Mouse (Mus musculus) layer of hippocampus, postnatal 14 days (tissue): ENCODE measurements around the gene Zcwpw1. TPM values are rescaled to one million over a fixed set of nuclear protein-coding genes. Genes with fewer than 3 reads are reported as not detected.
A peak's percentile ranks its signal among the peaks of the same experiment; 100 is the strongest.

Source experiments
- DNase-seq, 2 experiments: peaks; one replicate each; pipeline ENCODE4 v3.0.0; 2021 to 2022; ENCODE audit warnings: low spot score in 2 of 2, mixed read lengths in 1 of 2
- total RNA-seq, 2 experiments: library from RNA; stranded (reverse); gene quantifications; 2 replicates each; pipeline ENCODE4 v1.2.3; 2021

The Zcwpw1 gene
- total RNA-seq, 2 experiments from 2014 or later, result 5.0 to 5.7 TPM

- no peak for DNase-seq
Observed at GRCm38 (mm10) chr5:137783901-137784540, 3.6 kb upstream of the Zcwpw1 start.

- no peak for DNase-seq
Observed at GRCm38 (mm10) chr5:137784546-137784945, 3.1 kb upstream of the Zcwpw1 start.

GRCm38 (mm10) chr5:137785164-137786031 is 2.2 kb upstream of the Zcwpw1 start:
- peak in 1 of 2 experiments; percentile 37 for DNase-seq

GRCm38 (mm10) chr5:137786109-137786942 is 1.3 kb upstream of the Zcwpw1 start:
- peak; percentile 99 for DNase-seq

GRCm38 (mm10) chr5:137788171-137788570 is 573 bp downstream of the Zcwpw1 start:
- DNase-seq, result no peak

- DNase-seq, result no peak
Observed at GRCm38 (mm10) chr5:137788946-137789531, 1.4 kb downstream of the Zcwpw1 start.

- DNase-seq, result no peak
Observed at GRCm38 (mm10) chr5:137791553-137791952, 4.0 kb downstream of the Zcwpw1 start.

- no peak for DNase-seq
Observed at GRCm38 (mm10) chr5:137796606-137797005, 9.0 kb downstream of the Zcwpw1 start.

- no peak for DNase-seq
Observed at GRCm38 (mm10) chr5:137800917-137801316, 13.3 kb downstream of the Zcwpw1 start.

- DNase-seq, result no peak
Observed at GRCm38 (mm10) chr5:137806158-137806557, 18.6 kb downstream of the Zcwpw1 start.

- DNase-seq, result no peak
Observed at GRCm38 (mm10) chr5:137808316-137808715, 20.7 kb downstream of the Zcwpw1 start.

- DNase-seq, result no peak
Observed at GRCm38 (mm10) chr5:137817466-137818222, 30.0 kb downstream of the Zcwpw1 start.

- DNase-seq, result no peak
Observed at GRCm38 (mm10) chr5:137822126-137822525, 34.5 kb downstream of the Zcwpw1 start.

GRCm38 (mm10) chr5:137822602-137823001 is 35.0 kb downstream of the Zcwpw1 start:
- no peak for DNase-seq

- DNase-seq, result no peak
Observed at GRCm38 (mm10) chr5:137823455-137824045, 36.0 kb downstream of the Zcwpw1 start.

GRCm38 (mm10) chr5:137825030-137825429 is 37.4 kb downstream of the Zcwpw1 start:
- no peak for DNase-seq

GRCm38 (mm10) chr5:137825971-137826370 is 38.4 kb downstream of the Zcwpw1 start:
- no peak for DNase-seq

- DNase-seq, result no peak
Observed at GRCm38 (mm10) chr5:137826421-137826820, 38.8 kb downstream of the Zcwpw1 start.

- DNase-seq, result no peak
Observed at GRCm38 (mm10) chr5:137828694-137829093, 41.1 kb downstream of the Zcwpw1 start.

GRCm38 (mm10) chr5:137830238-137830637 is 42.6 kb downstream of the Zcwpw1 start:
- no peak for DNase-seq
